Mouse (Mus musculus): Measurements from ENCODE around the gene Ift88.

DNA sequence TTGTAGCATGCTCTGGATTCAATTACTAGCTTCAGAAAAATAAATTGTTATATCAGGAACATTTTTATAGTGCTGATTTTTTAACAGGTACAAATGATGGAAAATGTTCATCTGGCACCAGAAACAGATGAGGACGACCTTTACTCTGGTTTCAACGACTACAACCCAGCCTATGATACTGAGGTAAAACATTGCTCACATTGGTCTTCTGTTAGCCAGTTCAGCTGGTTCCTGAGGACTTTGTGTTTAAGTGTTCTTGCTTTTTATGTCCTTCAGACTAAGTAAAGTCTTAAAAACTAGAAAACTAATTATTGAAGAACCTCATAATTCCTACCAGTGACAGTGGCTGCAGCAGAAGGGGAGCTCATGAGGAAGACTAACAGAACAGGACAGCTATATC is 6.6 kb downstream of the Ift88 start:
- TF ChIP-seq CTCF (IDR thresholded peaks at IDR 0.05; ENCODE audit: insufficient read depth, low read length) (no peak), POLR2A (IDR thresholded peaks at IDR 0.05; ENCODE audit: borderline replicate concordance, extremely low read depth, low read depth, low read length) (no peak)
